Mouse (Mus musculus): ENCODE results near the gene Gm21985. TPM values are rescaled to one million over a fixed set of nuclear protein-coding genes. Genes with fewer than 3 reads are reported as not detected.

Gene Gm21985
- polyA plus RNA-seq, 1 experiment from 2014 or later: not detected

DNA sequence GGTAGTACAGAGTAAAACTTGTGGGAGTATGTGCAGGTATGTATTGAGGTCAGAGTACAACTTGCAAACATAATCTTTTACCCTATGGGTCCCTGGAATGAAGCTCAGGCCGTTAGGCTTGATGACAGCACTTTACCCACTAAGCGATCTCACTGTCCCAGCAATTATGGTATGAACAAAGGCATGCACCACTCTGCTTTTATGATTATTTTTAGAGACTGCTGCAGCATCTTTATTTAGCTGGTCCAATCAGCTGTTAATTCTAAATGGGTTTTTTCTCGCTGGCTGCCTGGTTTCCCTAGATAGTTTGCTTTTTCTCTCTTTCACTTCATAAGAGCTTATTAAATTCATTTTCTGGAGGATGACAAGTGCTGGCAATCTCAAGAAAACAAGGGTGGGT lies 30.1 kb downstream of the Gm21985 start:
- H3K36me3 ChIP-seq: no peaks in the 10 kb centered on the region
- H3K9ac ChIP-seq (replicated peaks): no peak overlapping the region
- H3K27me3 ChIP-seq (replicated peaks): no peaks in the 10 kb centered on the region
- H3K9me3 ChIP-seq (replicated peaks): no peaks in the 10 kb centered on the region
- no peak overlapping the region for H3K27ac ChIP-seq (replicated peaks)
- WGBS: 63% methylated on average over 3 of the region's 3 CpGs
- 0 out of 2 replicates have a peak, but pooled peaks have one; percentile 38 for ATAC-seq (ENCODE audit: low FRiP score)
- H3K4me2 ChIP-seq: no peak overlapping the region
- H3K4me1 ChIP-seq: no peaks in the 10 kb centered on the region
- H3K4me3 ChIP-seq (replicated peaks): no peak overlapping the region

DNA sequence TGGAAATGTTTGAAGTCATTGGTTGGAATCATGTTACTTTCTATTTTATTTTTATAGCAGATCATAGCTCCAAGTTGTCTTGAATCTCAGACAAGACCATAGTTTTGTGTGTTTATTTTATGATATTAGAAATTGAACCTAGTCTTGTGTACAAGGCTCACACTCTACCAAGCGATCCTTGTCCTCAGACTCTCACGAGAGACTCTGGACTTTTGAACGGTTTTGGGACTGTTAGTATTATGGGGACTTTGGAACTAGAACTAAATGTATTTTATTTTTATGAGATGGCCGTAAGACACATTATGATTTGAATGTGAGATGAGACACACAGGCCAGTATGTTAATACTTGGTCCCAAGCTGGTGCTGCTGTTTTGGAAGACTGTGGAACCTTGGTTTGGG lies 32.1 kb downstream of the Gm21985 start:
- no peak overlapping the region for H3K4me2 ChIP-seq
- H3K36me3 ChIP-seq: no peaks in the 10 kb centered on the region
- no peaks in the 10 kb centered on the region for H3K27me3 ChIP-seq (replicated peaks)
- 93% methylated on average over 4 of the region's 4 CpGs for WGBS
- no peak overlapping the region for H3K27ac ChIP-seq (replicated peaks)
- H3K4me1 ChIP-seq: no peaks in the 10 kb centered on the region
- H3K9me3 ChIP-seq (replicated peaks): no peaks in the 10 kb centered on the region
- no peak overlapping the region for H3K4me3 ChIP-seq (replicated peaks)
- no peak overlapping the region for H3K9ac ChIP-seq (replicated peaks)
- no peak for ATAC-seq (ENCODE audit: low FRiP score)

DNA sequence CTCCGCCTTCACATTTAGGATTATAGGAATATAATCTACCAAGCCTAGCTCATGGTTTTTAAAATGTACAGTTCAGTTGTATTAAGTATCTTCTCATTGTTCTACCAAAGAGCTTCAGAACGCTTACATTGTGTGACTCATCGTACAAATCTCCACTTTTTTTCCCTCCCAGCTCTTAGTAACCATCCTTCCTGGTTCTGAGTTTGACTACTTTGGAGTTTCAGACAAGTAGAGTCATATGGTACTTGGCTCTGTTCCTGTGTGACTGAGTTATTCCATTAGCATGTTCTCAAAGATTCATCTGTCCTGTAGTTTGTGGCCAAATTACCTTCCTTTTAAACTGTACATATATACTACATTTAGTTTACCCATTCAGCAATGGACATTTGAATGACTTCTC lies 42.6 kb downstream of the Gm21985 start:
- H3K4me1 ChIP-seq: no peaks in the 10 kb centered on the region
- H3K9me3 ChIP-seq (replicated peaks): no peaks in the 10 kb centered on the region
- ATAC-seq (ENCODE audit: low FRiP score): no peak
- no peak overlapping the region for H3K27ac ChIP-seq (replicated peaks)
- no peak overlapping the region for H3K9ac ChIP-seq (replicated peaks)
- no peak overlapping the region for H3K4me3 ChIP-seq (replicated peaks)
- WGBS: 94% methylated on average over 3 of the region's 3 CpGs
- no peaks in the 10 kb centered on the region for H3K27me3 ChIP-seq (replicated peaks)
- no peaks in the 10 kb centered on the region for H3K36me3 ChIP-seq
- H3K4me2 ChIP-seq: no peak overlapping the region

DNA sequence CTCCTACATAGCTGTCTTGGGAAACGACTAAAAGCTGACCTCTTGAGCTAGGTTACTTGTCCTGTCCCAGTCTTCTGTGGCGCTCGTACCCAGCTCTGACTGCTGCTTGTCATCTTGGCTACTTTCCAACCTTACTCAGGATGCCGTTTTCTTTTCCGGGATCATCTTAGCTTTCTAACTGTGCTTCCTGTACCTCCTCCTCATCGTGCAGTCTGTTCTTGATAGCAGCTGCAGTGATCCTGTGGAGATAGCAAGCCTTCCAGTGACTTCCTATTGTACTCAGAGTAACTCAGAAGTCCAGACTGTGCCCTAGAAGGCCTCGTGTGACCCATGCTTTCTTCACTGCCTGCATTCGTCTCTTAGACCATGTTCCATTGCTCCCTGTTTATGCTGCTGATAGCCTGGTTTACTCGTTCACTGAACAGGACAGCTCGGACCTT lies 43.1 kb downstream of the Gm21985 start:
- 76% methylated on average over 10 of the region's 10 CpGs for WGBS
- Histone ChIP-seq H3K4me1 (no peaks in the 10 kb centered on the region), H3K27ac (replicated peaks) (no peak overlapping the region), H3K4me2 (no peak overlapping the region), H3K9ac (replicated peaks) (no peak overlapping the region), H3K36me3 (no peaks in the 10 kb centered on the region), H3K4me3 (replicated peaks) (no peak overlapping the region), H3K9me3 (replicated peaks) (no peaks in the 10 kb centered on the region), H3K27me3 (replicated peaks) (no peaks in the 10 kb centered on the region)
- ATAC-seq (ENCODE audit: low FRiP score): no peak

DNA sequence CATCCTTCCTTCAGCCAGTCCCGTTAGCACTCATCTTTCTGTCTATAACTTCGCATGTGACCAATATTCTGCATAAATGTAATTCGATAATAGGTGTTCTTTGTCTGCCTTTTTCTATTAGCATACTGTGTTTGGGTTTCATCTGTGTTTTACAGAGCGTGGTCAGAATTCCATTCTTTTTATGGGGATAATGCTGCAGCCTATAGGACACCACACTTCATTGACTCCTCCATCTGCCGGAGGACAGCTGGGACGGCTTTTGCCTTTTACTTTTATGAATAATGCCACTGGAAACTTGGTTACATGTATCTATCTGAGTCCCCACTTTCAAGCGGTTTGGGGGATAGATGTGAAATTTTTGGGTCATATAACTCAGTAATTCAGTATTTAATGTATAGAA lies 49.5 kb downstream of the Gm21985 start:
- Histone ChIP-seq H3K4me3 (replicated peaks) (no peak overlapping the region), H3K4me2 (no peak overlapping the region), H3K27ac (replicated peaks) (no peak overlapping the region), H3K9me3 (replicated peaks) (no peaks in the 10 kb centered on the region), H3K4me1 (no peaks in the 10 kb centered on the region), H3K27me3 (replicated peaks) (no peaks in the 10 kb centered on the region), H3K9ac (replicated peaks) (no peak overlapping the region), H3K36me3 (no peaks in the 10 kb centered on the region)
- 80% methylated on average over 7 of the region's 7 CpGs for WGBS
- ATAC-seq (ENCODE audit: low FRiP score): no peak

DNA sequence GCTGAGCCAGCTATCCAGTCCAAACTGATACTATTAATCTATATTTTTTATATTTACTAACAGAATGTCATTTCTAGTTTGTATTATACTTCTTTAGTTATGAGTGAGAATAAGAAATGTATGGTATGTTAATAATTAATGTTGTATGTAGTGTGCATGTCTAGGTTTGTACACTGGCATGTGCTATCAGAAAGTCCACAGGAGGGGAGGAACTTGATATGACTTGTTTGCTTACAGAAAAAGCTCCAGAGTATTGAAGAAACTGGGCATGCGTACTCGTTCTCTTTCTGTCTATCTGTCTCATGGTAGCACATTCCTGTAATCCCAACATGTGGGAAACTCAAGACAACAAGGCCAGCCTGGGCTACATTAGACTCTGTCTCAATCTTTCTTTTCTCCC lies 52.1 kb downstream of the Gm21985 start:
- ATAC-seq (ENCODE audit: low FRiP score): no peak
- H3K9me3 ChIP-seq (replicated peaks): no peaks in the 10 kb centered on the region
- no peaks in the 10 kb centered on the region for H3K36me3 ChIP-seq
- H3K27ac ChIP-seq (replicated peaks): no peak overlapping the region
- H3K4me1 ChIP-seq: no peaks in the 10 kb centered on the region
- H3K27me3 ChIP-seq (replicated peaks): no peaks in the 10 kb centered on the region
- WGBS: 92% methylated on average over 2 of the region's 2 CpGs
- no peak overlapping the region for H3K4me2 ChIP-seq
- no peak overlapping the region for H3K9ac ChIP-seq (replicated peaks)
- H3K4me3 ChIP-seq (replicated peaks): no peak overlapping the region

DNA sequence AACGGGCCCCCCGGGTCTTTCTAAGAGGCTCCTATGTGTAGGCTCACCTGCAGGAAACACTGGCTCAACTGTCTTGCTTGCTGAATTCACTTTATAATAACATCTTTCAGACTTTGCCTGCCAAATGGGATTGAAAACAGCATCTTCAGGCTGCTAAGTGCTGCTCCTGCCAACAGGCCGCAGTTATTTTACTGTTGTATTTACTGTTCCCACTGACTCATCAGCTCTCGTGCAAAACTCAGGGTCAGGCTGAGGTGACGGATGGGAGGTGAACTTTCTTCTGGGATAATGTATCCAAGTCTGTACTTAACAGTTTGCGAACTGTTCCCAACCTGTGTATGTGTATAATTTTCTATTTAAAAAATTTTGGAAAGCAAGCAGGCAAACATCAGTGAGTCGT lies 52.8 kb downstream of the Gm21985 start:
- Histone ChIP-seq H3K4me3 (replicated peaks) (no peak overlapping the region), H3K4me2 (no peak overlapping the region), H3K27ac (replicated peaks) (no peak overlapping the region), H3K9me3 (replicated peaks) (no peaks in the 10 kb centered on the region), H3K9ac (replicated peaks) (no peak overlapping the region), H3K4me1 (no peaks in the 10 kb centered on the region), H3K36me3 (no peaks in the 10 kb centered on the region), H3K27me3 (replicated peaks) (no peaks in the 10 kb centered on the region)
- WGBS: 85% methylated on average over 7 of the region's 7 CpGs
- no peak for ATAC-seq (ENCODE audit: low FRiP score)

DNA sequence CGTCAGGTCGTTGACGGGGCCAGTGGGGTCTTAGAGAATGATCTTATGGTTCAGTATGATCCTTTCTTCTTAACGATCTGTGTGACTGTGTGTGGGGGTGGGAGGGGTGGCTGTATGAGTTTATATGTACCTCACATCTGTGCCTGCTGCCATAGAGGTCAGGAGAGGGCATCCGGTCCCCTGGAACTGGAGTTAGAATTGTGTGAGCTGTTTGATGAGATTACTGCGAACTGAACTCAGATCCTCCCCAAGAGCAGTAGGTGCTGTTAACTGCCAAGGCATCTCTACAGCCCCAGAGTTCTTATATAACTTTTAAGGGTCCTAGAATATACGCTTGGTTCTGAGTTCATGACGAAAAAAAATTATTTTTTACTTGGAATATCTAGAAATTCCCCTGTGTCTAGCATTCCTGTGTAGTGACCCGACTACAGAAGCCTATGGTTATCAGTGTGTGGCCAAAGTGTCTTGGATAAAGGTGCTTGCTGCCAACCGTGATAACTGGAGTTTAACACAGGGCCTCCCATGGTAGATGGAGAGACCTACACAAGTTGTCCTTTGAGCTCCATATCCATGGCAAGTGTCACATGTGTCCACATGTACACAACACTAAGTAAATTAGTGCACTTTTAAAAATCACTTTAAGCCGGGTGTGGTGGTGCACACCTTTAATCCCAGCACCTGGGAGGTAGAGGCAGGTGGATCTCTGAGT lies 62.1 kb downstream of the Gm21985 start:
- Histone ChIP-seq H3K27ac (replicated peaks) (no peak overlapping the region), H3K36me3 (no peaks in the 10 kb centered on the region), H3K4me1 (no peaks in the 10 kb centered on the region), H3K9ac (replicated peaks) (no peak overlapping the region), H3K9me3 (replicated peaks) (no peaks in the 10 kb centered on the region), H3K4me2 (no peak overlapping the region), H3K4me3 (replicated peaks) (no peak overlapping the region), H3K27me3 (replicated peaks) (no peaks in the 10 kb centered on the region)
- WGBS: 82% methylated on average over 11 of the region's 11 CpGs
- ATAC-seq (ENCODE audit: low FRiP score): no peak

DNA sequence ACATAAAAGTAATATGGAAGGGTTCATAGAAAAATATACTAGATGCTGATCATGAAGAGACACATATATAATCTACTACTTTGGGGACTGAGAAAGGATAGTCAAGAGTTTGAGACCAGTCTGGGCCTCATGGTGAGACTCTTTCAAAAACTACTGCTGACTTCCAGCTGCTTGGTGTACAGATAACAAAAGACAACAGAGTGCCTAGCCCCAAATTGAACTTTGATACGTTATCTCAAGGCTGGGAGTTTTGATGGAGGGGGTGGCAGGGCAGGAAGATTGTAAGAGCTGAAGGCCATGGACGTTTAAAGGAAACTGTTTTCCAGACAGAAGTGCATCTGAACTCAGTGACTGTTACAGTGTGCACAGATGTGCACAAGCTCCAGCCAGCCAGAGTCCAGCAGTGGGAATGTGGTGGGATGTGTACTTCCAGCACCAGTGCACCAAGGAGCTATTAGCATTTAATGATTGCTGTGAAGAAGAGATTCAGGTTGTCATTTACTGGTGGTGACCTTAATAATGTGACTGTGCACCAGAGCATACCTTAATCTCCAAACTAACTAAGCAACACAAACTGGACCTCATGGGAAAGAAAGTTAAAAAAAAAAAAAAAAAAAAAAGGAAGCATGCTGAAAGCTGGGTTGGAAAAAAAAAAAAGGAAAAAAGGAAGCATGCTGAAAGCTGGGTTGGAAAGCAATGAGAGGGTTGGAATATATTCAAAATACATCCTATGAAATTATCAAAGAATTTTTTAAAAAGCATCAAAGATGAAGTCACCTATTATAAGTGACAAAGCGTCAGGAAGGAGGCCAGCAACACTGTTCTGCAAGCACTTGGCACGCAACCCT lies 66.2 kb downstream of the Gm21985 start:
- Histone ChIP-seq H3K4me1 (no peaks in the 10 kb centered on the region), H3K4me2 (no peak overlapping the region), H3K9me3 (replicated peaks) (no peaks in the 10 kb centered on the region), H3K9ac (replicated peaks) (no peak overlapping the region), H3K36me3 (peaks cover 25% of the 10 kb centered on the region), H3K27ac (replicated peaks) (no peak overlapping the region), H3K4me3 (replicated peaks) (no peak overlapping the region), H3K27me3 (replicated peaks) (no peaks in the 10 kb centered on the region)
- no peak for ATAC-seq (ENCODE audit: low FRiP score)
- WGBS: 77% methylated on average over 4 of the region's 4 CpGs

DNA sequence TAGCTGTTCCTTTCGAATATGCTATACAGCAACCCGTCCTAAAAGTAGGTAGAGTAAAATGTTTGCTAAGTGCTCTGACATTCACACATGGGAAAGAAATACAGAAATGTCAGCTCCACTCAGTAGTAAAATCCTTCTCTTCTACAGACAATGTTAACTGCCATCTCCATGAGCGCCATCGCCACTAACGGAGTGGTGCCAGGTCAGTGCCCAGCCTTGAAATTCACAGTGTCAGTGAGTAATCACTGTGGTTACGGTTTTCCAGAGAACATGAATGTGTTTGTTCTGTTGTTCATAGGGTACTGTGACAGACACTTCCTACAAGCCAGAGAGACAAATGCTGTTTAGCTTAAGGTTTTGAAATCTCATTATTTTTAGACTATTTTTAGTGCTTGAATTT lies 71.1 kb downstream of the Gm21985 start:
- H3K27ac ChIP-seq (replicated peaks): no peak overlapping the region
- ATAC-seq (ENCODE audit: low FRiP score): no peak
- H3K4me2 ChIP-seq: no peak overlapping the region
- H3K4me1 ChIP-seq: no peaks in the 10 kb centered on the region
- H3K4me3 ChIP-seq (replicated peaks): no peak overlapping the region
- no peak overlapping the region for H3K9ac ChIP-seq (replicated peaks)
- WGBS: 90% methylated on average over 6 of the region's 6 CpGs
- peaks cover 52% of the 10 kb centered on the region for H3K36me3 ChIP-seq
- H3K9me3 ChIP-seq (replicated peaks): no peaks in the 10 kb centered on the region
- H3K27me3 ChIP-seq (replicated peaks): no peaks in the 10 kb centered on the region

DNA sequence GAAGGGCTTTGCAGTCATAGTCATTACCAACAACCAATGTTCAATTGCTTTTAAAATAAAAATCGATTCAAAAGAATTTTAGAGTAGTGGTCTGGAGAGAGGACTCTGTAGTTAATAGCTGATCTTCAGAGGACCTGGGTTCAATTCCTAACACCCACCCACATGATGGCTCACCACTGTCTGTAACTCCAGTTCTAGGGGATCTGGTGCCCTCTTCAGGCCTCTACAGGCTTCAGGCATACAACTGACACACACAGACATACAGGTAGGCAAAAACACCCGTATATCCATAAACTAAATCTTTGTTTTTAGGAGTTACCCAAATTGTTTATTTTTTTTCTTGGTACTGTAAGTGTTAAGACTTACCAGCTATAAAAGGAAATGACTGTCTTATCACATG lies 73.6 kb downstream of the Gm21985 start:
- no peaks in the 10 kb centered on the region for H3K4me1 ChIP-seq
- peaks cover 49% of the 10 kb centered on the region for H3K36me3 ChIP-seq
- H3K4me2 ChIP-seq: no peak overlapping the region
- H3K9ac ChIP-seq (replicated peaks): no peak overlapping the region
- no peak overlapping the region for H3K4me3 ChIP-seq (replicated peaks)
- H3K27me3 ChIP-seq (replicated peaks): no peaks in the 10 kb centered on the region
- no peak for ATAC-seq (ENCODE audit: low FRiP score)
- no peaks in the 10 kb centered on the region for H3K9me3 ChIP-seq (replicated peaks)
- 93% methylated on average over 2 of the region's 2 CpGs for WGBS
- no peak overlapping the region for H3K27ac ChIP-seq (replicated peaks)

DNA sequence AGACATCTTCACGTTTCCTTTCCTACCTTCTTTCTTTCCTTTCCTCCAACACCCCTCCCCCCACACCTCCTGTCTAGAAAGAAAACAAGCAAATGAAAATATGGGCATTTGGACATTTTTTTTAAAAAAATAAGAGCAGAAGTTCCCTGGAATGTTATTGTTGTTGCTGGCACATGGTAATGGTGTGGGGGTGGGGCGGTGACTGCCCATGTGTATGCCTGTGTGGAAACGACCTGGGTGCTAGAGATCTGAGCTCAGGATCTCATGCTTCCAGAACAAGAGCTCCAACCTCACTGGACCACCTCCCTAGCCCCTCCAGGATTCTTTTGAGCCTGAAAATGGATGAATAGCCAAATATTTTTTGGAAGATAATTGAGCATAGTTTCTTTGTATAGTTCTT lies 75.0 kb downstream of the Gm21985 start:
- H3K4me1 ChIP-seq: no peaks in the 10 kb centered on the region
- no peak overlapping the region for H3K4me3 ChIP-seq (replicated peaks)
- no peak overlapping the region for H3K4me2 ChIP-seq
- H3K36me3 ChIP-seq: peaks cover 44% of the 10 kb centered on the region
- H3K27me3 ChIP-seq (replicated peaks): no peaks in the 10 kb centered on the region
- H3K9me3 ChIP-seq (replicated peaks): no peaks in the 10 kb centered on the region
- WGBS: 75% methylated on average over 3 of the region's 3 CpGs
- H3K27ac ChIP-seq (replicated peaks): no peak overlapping the region
- H3K9ac ChIP-seq (replicated peaks): no peak overlapping the region
- ATAC-seq (ENCODE audit: low FRiP score): no peak
